Mouse (Mus musculus) common myeloid progenitor, adult 5-6 weeks (primary cell): ENCODE measurements around the gene Gm3233. TPM values are rescaled to one million over a fixed set of nuclear protein-coding genes. Genes with fewer than 3 reads are reported as not detected.
"Not testable (repeated sequence)": the region's sequence is repeated elsewhere in the genome, so short reads cannot be mapped to it uniquely, and the experiment has no call there.

Experiments used
- ATAC-seq: replicated peaks from 2 replicates; pipeline ENCODE4 v1.8.0; 2016; ENCODE audit warnings: low read depth, mild to moderate bottlenecking, moderate TSS enrichment, inconsistent platforms; ENCODE audit not compliant: poor library complexity, severe bottlenecking
- total RNA-seq: library from RNA; stranded (forward); fragments of 200-1000, 187-1606 nt; gene quantifications from 2 replicates; pipeline ENCODE4 v1.2.3, GENCODE M21; 2017

Gene Gm3233
- total RNA-seq, result not detected in 2 replicates

- not testable (repeated sequence) for ATAC-seq
Observed at GRCm38 (mm10) chr10:77759582-77759981, at the start of gene Gm3233. Gene Gm3233, minus strand, starts transcription at chr10:77759682.

GRCm38 (mm10) chr10:77804095-77804494 is 44.6 kb upstream of the Gm3233 start:
- ATAC-seq, result no peak

GRCm38 (mm10) chr10:77798921-77799508 is 39.5 kb upstream of the Gm3233 start, which contains the start of gene Gm19668:
Gene Gm19668, minus strand, starts transcription at chr10:77799133.
- no peak for ATAC-seq

- not testable (repeated sequence) for ATAC-seq
Observed at GRCm38 (mm10) chr10:77798164-77798920, 38.9 kb upstream of the Gm3233 start.

- ATAC-seq, result no peak
Observed at GRCm38 (mm10) chr10:77797677-77798076, 38.2 kb upstream of the Gm3233 start.

- no peak for ATAC-seq
Observed at GRCm38 (mm10) chr10:77794976-77795375, 35.5 kb upstream of the Gm3233 start, which contains the start of gene Gm9639. Gene Gm9639, minus strand, starts transcription at chr10:77795076.

GRCm38 (mm10) chr10:77788621-77789020 is 29.1 kb upstream of the Gm3233 start:
- ATAC-seq, result no peak

GRCm38 (mm10) chr10:77787876-77788275 is 28.4 kb upstream of the Gm3233 start, which contains the start of gene Gm7137:
Gene Gm7137, minus strand, starts transcription at chr10:77788200.
- ATAC-seq, result not testable (repeated sequence)

GRCm38 (mm10) chr10:77783396-77783795 is 23.9 kb upstream of the Gm3233 start:
- not testable (repeated sequence) for ATAC-seq

GRCm38 (mm10) chr10:77782442-77782841 is 23.0 kb upstream of the Gm3233 start, which contains the start of gene Gm3250:
Gene Gm3250, minus strand, starts transcription at chr10:77782542.
- ATAC-seq, result not testable (repeated sequence)

- ATAC-seq, result not testable (repeated sequence)
Observed at GRCm38 (mm10) chr10:77776844-77777243, 17.4 kb upstream of the Gm3233 start, which contains the start of gene Gm7138. Gene Gm7138, minus strand, starts transcription at chr10:77776944.

GRCm38 (mm10) chr10:77772142-77772541 is 12.7 kb upstream of the Gm3233 start:
- not testable (repeated sequence) for ATAC-seq

GRCm38 (mm10) chr10:77771225-77771624 is 11.7 kb upstream of the Gm3233 start, which contains the start of gene Gm3238:
Gene Gm3238, minus strand, starts transcription at chr10:77771325.
- ATAC-seq, result not testable (repeated sequence)

GRCm38 (mm10) chr10:77769727-77770126 is 10.2 kb upstream of the Gm3233 start:
- no peak for ATAC-seq

- no peak for ATAC-seq
Observed at GRCm38 (mm10) chr10:77753448-77753847, 6.0 kb downstream of the Gm3233 start.

- not testable (repeated sequence) for ATAC-seq
Observed at GRCm38 (mm10) chr10:77752312-77752711, 7.2 kb downstream of the Gm3233 start.

- ATAC-seq, result not testable (repeated sequence)
Observed at GRCm38 (mm10) chr10:77751254-77751653, 8.2 kb downstream of the Gm3233 start, which contains the start of gene Gm9736. Gene Gm9736, minus strand, starts transcription at chr10:77751354.

GRCm38 (mm10) chr10:77750686-77751085 is 8.8 kb downstream of the Gm3233 start:
- not testable (repeated sequence) for ATAC-seq

- not testable (repeated sequence) for ATAC-seq
Observed at GRCm38 (mm10) chr10:77741924-77742688, 17.4 kb downstream of the Gm3233 start, which contains the start of gene Gm18596. Gene Gm18596, minus strand, starts transcription at chr10:77742638.

GRCm38 (mm10) chr10:77738929-77739328 is 20.6 kb downstream of the Gm3233 start:
- no peak for ATAC-seq
